Mouse (Mus musculus): ENCODE data around the gene Hipk1. TPM values are rescaled to one million over a fixed set of nuclear protein-coding genes. Genes with fewer than 3 reads are reported as not detected.

The Hipk1 gene
- polyA plus RNA-seq, 1 experiment from 2014 or later, result 12.7 TPM

GRCm38 (mm10) chr3:103743208-103743607 is 48.2 kb downstream of the Hipk1 start:
- H3K36me3 ChIP-seq (ENCODE audit: control insufficient read depth, insufficient read depth), result peaks cover 27% of the 10 kb centered on the region
- H3K4me3 ChIP-seq (replicated peaks; ENCODE audit: low read length), result no peak overlapping the region
- no peak overlapping the region for H3K9ac ChIP-seq (replicated peaks; ENCODE audit: low read depth, low read length)
- H3K4me2 ChIP-seq (ENCODE audit: low read length), result no peak overlapping the region
- H3K27me3 ChIP-seq (replicated peaks; ENCODE audit: control insufficient read depth, insufficient read depth, low read length), result no peaks in the 10 kb centered on the region
- H3K9me3 ChIP-seq (ENCODE audit: control insufficient read depth, low read length), result no peaks in the 10 kb centered on the region
- peaks cover 3% of the 10 kb centered on the region for H3K4me1 ChIP-seq (replicated peaks; ENCODE audit: control insufficient read depth, insufficient read depth, low read length)
- H3K27ac ChIP-seq (ENCODE audit: low read length), result no peak overlapping the region
- no peak for ATAC-seq
- WGBS, result 87% methylated on average over 6 of the region's 6 CpGs

GRCm38 (mm10) chr3:103740342-103740741 is 51.0 kb downstream of the Hipk1 start:
- no peaks in the 10 kb centered on the region for H3K9me3 ChIP-seq (ENCODE audit: control insufficient read depth, low read length)
- 36% methylated on average over 5 of the region's 5 CpGs for WGBS

GRCm38 (mm10) chr3:103739329-103739728 is 52.0 kb downstream of the Hipk1 start, which contains the start of gene Gm10964:
Gene Gm10964, plus strand, starts transcription at chr3:103739366.
- WGBS, result 95% methylated on average over 1 of the region's 1 CpGs
- no peaks in the 10 kb centered on the region for H3K27me3 ChIP-seq (replicated peaks; ENCODE audit: control insufficient read depth, insufficient read depth, low read length)
- H3K9ac ChIP-seq (replicated peaks; ENCODE audit: low read depth, low read length), result peak within 1 kb of the TSS; percentile 37
- ATAC-seq, result no peak
- H3K4me2 ChIP-seq (ENCODE audit: low read length), result peak within 1 kb of the TSS; percentile 52
- H3K27ac ChIP-seq (ENCODE audit: low read length), result peak within 1 kb of the TSS; percentile 86
- peak within 1 kb of the TSS; percentile 22 for H3K4me3 ChIP-seq (replicated peaks; ENCODE audit: low read length)
- H3K36me3 ChIP-seq (ENCODE audit: control insufficient read depth, insufficient read depth), result peaks cover 12% of the 10 kb centered on the region; the same call in 1 of the 2 replicates
- H3K9me3 ChIP-seq (ENCODE audit: control insufficient read depth, low read length), result no peaks in the 10 kb centered on the region
- peaks cover 38% of the 10 kb centered on the region for H3K4me1 ChIP-seq (replicated peaks; ENCODE audit: control insufficient read depth, insufficient read depth, low read length)

More at GRCm38 (mm10) chr3:103740342-103740741, 51.0 kb downstream of the Hipk1 start:
- Histone ChIP-seq H3K27ac (ENCODE audit: low read length) (no peak overlapping the region), H3K4me1 (replicated peaks; ENCODE audit: control insufficient read depth, insufficient read depth, low read length) (peaks cover 27% of the 10 kb centered on the region), H3K9ac (replicated peaks; ENCODE audit: low read depth, low read length) (no peak overlapping the region), H3K4me2 (ENCODE audit: low read length) (no peak overlapping the region), H3K36me3 (ENCODE audit: control insufficient read depth, insufficient read depth) (peaks cover 20% of the 10 kb centered on the region), H3K4me3 (replicated peaks; ENCODE audit: low read length) (no peak overlapping the region), H3K27me3 (replicated peaks; ENCODE audit: control insufficient read depth, insufficient read depth, low read length) (no peaks in the 10 kb centered on the region)
- ATAC-seq, result no peak

DNA sequence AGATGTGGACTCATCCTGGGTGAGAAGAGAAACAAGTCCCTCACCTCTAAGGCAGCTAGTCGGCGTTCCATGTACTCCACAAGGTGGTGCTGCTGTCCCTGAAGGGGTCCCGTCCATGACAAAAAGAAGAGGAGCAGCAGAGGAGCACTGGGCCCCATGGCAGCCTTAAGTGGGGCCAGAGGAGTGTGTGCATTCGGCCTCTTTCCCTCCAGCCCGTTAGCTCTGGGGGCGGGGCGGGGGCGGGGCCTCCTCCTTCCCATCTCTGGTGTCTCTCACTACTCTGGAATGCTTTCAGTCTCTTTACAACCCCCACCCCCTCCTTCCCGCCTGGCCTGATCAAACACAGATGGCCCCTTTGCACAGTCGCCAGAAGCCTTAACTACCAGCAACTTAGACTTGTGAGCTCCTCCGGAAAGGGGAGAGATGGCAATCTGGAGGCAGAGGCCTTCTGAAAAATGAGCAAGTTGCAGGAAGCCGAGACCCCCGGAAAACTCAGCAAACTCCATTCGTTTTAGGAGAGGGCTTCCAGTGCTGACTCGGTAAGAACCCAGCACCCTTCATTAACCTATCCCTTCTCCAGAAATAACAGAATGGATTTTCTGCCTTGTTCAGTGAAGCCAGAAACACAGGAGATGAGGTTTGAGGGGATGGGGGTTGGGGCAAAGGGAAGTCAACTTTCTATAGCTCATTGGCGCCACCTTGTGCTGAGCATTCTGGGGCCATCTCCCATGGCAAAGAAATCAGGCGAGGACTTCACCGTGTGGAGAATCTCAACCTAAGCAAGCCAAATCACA is 53.4 kb downstream of the Hipk1 start, which contains the start of gene Olfml3:
Gene Olfml3 (minus strand): TSS at position 224 of the 794 bp plus-strand sequence.
- H3K27me3 ChIP-seq (replicated peaks; ENCODE audit: control insufficient read depth, insufficient read depth, low read length), result no peaks in the 10 kb centered on the region
- peak within 1 kb of the TSS; percentile 37 for H3K9ac ChIP-seq (replicated peaks; ENCODE audit: low read depth, low read length)
- H3K27ac ChIP-seq (ENCODE audit: low read length), result peak within 1 kb of the TSS; percentile 86
- peak within 1 kb of the TSS; percentile 52 for H3K4me2 ChIP-seq (ENCODE audit: low read length)
- ATAC-seq, result peak; percentile 43
- H3K36me3 ChIP-seq (ENCODE audit: control insufficient read depth, insufficient read depth), result 0 out of 2 replicates have a peak, but pooled peaks cover 2% of the 10 kb centered on the region
- peak within 1 kb of the TSS; percentile 22 for H3K4me3 ChIP-seq (replicated peaks; ENCODE audit: low read length)
- WGBS, result under 1% methylated on average over 18 of the region's 18 CpGs
- peaks cover 51% of the 10 kb centered on the region for H3K4me1 ChIP-seq (replicated peaks; ENCODE audit: control insufficient read depth, insufficient read depth, low read length)
- no peaks in the 10 kb centered on the region for H3K9me3 ChIP-seq (ENCODE audit: control insufficient read depth, low read length)

DNA sequence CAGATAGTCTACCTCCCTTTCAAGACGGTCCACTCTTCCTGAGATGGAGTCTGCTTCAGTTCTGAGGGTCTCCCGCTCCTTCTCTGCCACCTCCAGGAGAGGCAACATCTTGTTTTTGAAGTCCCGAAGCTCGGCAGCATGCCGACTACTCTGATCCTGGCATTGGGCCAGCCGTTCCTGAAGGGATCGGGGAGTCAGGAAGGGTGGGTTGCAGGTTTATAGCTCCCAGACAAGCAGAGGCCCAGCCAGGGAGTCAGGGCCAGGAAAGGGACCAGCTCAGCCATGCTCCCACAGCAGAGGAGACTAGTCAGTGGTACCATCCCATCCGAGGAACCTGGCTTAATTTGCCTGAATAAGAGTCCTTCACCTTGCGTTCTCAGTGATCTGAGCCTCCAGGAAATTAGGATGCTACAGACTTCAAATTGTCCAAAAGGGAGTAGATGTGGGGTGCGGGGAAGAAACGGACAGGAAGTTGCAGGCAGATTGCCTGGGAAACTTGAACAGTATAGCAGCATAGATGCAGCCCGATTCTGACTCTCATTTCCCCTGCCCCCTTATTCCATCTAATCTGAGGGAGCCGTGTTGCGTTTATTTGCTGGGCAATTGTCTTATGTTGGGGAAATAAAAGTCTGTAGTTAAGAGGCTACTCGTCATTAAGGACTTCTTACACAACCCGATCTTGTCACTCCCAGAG is 54.2 kb downstream of the Hipk1 start:
- H3K4me3 ChIP-seq (replicated peaks; ENCODE audit: low read length), result peak overlapping the region; percentile 22
- H3K27ac ChIP-seq (ENCODE audit: low read length), result peak overlapping the region; percentile 86
- peaks cover 54% of the 10 kb centered on the region for H3K4me1 ChIP-seq (replicated peaks; ENCODE audit: control insufficient read depth, insufficient read depth, low read length)
- no peak for ATAC-seq
- H3K4me2 ChIP-seq (ENCODE audit: low read length), result peak overlapping the region; percentile 52
- WGBS, result 30% methylated on average over 16 of the region's 16 CpGs
- no peaks in the 10 kb centered on the region for H3K27me3 ChIP-seq (replicated peaks; ENCODE audit: control insufficient read depth, insufficient read depth, low read length)
- H3K36me3 ChIP-seq (ENCODE audit: control insufficient read depth, insufficient read depth), result 0 out of 2 replicates have a peak, but pooled peaks cover 1% of the 10 kb centered on the region
- no peaks in the 10 kb centered on the region for H3K9me3 ChIP-seq (ENCODE audit: control insufficient read depth, low read length)
- peak overlapping the region; percentile 37; the same call in 1 of the 2 replicates for H3K9ac ChIP-seq (replicated peaks; ENCODE audit: low read depth, low read length)

DNA sequence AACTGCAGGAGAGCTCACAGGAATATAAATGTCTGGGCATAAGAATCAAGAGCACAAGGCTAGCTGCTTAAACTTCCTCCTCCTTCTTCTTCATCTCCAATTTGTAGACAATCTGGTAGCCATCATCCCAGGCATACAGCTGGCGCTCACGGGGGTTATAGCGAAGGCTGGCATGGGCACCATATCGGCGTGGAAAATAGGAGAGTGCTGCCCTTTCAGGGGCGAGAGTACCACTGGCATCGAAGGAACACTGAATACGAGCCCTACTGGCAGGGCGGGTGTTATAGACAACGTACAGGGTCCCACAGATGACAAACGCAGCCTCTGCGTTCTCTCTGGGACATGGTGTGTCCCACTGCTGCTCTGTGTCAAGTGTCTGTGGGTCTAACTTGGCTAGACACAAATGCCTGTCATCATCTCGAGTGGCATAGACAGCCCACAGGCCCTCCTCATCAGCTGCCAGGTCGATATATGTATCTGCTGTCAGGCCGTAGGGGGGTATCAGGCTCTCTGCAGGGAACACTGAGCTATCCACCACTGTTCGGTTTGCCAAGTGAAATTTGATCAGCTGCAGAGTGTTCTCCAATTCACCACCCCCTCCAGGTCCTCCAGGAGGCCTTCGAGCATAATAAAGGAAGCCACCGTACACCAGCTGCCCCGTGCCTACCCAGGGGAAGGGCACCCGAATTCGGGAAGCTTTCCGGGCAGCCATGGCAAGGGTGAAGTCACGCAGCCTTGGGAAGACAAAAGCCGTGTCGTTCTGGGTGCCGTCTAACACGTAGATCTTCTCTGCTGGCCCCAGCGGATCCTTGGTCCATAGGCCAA is 55.4 kb downstream of the Hipk1 start:
- no peak overlapping the region for H3K9ac ChIP-seq (replicated peaks; ENCODE audit: low read depth, low read length)
- no peak for ATAC-seq
- no peak overlapping the region; the same call in 1 of the 2 replicates for H3K27ac ChIP-seq (ENCODE audit: low read length)
- H3K27me3 ChIP-seq (replicated peaks; ENCODE audit: control insufficient read depth, insufficient read depth, low read length), result no peaks in the 10 kb centered on the region
- H3K4me3 ChIP-seq (replicated peaks; ENCODE audit: low read length), result no peak overlapping the region
- no peaks in the 10 kb centered on the region for H3K36me3 ChIP-seq (ENCODE audit: control insufficient read depth, insufficient read depth)
- 84% methylated on average over 28 of the region's 28 CpGs for WGBS
- H3K9me3 ChIP-seq (ENCODE audit: control insufficient read depth, low read length), result no peaks in the 10 kb centered on the region; the same call in 1 of the 2 replicates
- no peak overlapping the region for H3K4me2 ChIP-seq (ENCODE audit: low read length)
- peaks cover 54% of the 10 kb centered on the region for H3K4me1 ChIP-seq (replicated peaks; ENCODE audit: control insufficient read depth, insufficient read depth, low read length)

- Histone ChIP-seq H3K4me1 (replicated peaks; ENCODE audit: control insufficient read depth, insufficient read depth, low read length) (peaks cover 54% of the 10 kb centered on the region), H3K27ac (ENCODE audit: low read length) (peak overlapping the region; percentile 66), H3K27me3 (replicated peaks; ENCODE audit: control insufficient read depth, insufficient read depth, low read length) (no peaks in the 10 kb centered on the region), H3K4me2 (ENCODE audit: low read length) (peak overlapping the region; percentile 52; the same call in 1 of the 2 replicates), H3K36me3 (ENCODE audit: control insufficient read depth, insufficient read depth) (no peaks in the 10 kb centered on the region), H3K4me3 (replicated peaks; ENCODE audit: low read length) (no peak overlapping the region), H3K9me3 (ENCODE audit: control insufficient read depth, low read length) (no peaks in the 10 kb centered on the region; the same call in 1 of the 2 replicates), H3K9ac (replicated peaks; ENCODE audit: low read depth, low read length) (peak overlapping the region; percentile 10; the same call in 1 of the 2 replicates)
- ATAC-seq, result no peak
- 10% methylated on average over 11 of the region's 11 CpGs for WGBS
Measured at GRCm38 (mm10) chr3:103734696-103735519, 56.5 kb downstream of the Hipk1 start.
